Mouse (Mus musculus): ENCODE results near the gene Eif4e2.

DNA sequence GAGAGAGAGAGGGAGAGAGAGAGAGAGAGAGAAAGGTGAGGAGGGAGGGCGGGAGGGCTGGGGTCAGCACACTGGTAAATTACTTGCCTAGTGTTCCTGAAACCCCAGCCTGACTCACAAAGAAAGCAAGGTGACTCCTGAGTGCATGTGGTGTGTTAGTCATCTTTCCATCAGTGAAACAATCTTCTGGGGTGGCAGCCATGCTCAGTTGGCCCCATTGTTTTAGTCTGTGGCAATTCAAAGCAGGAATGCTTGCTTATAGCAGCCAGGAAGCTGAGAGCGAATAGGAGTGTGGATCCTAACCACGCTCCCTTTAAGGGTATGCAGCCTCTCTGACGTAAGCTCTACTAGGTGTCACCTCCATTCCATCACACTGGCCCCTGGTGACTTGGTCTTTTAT lies 41.5 kb downstream of the Eif4e2 start:
- TF ChIP-seq POLR2A (IDR thresholded peaks at IDR 0.05; ENCODE audit: borderline replicate concordance, insufficient read depth, low read length) (no peak), CTCF (IDR thresholded peaks at IDR 0.05; ENCODE audit: borderline replicate concordance, insufficient read depth, low read depth, low read length) (no peak)
